Mouse (Mus musculus): ENCODE data around the gene Fev. TPM values are rescaled to one million over a fixed set of nuclear protein-coding genes. Genes with fewer than 3 reads are reported as not detected.

The Fev gene
- polyA plus RNA-seq, 1 experiment from 2014 or later: 0.24 TPM

- H3K9ac ChIP-seq: peak within 1 kb of the TSS; percentile 27
- H3K4me2 ChIP-seq (replicated peaks): peak within 1 kb of the TSS; percentile 99
- H3K4me1 ChIP-seq: peaks cover 41% of the 10 kb centered on the region
- no peak within 1 kb of the TSS for H3K27ac ChIP-seq (replicated peaks)
- H3K27me3 ChIP-seq: peaks cover 95% of the 10 kb centered on the region
- peak; percentile 88 for ATAC-seq (ENCODE audit: insufficient number of reproducible peaks, low FRiP score, low TSS enrichment, low read depth)
- 3% methylated on average over 39 of the region's 39 CpGs for WGBS
- H3K9me3 ChIP-seq (replicated peaks): no peaks in the 10 kb centered on the region
- H3K36me3 ChIP-seq: no peaks in the 10 kb centered on the region
- peak within 1 kb of the TSS; percentile 65 for H3K4me3 ChIP-seq (replicated peaks)
These were observed 30.7 kb downstream of the Fev start, which contains the start of gene Cdk5r2 for GRCm38 (mm10) chr1:74854306-74855056. Gene Cdk5r2, plus strand, starts transcription at chr1:74854934.

DNA sequence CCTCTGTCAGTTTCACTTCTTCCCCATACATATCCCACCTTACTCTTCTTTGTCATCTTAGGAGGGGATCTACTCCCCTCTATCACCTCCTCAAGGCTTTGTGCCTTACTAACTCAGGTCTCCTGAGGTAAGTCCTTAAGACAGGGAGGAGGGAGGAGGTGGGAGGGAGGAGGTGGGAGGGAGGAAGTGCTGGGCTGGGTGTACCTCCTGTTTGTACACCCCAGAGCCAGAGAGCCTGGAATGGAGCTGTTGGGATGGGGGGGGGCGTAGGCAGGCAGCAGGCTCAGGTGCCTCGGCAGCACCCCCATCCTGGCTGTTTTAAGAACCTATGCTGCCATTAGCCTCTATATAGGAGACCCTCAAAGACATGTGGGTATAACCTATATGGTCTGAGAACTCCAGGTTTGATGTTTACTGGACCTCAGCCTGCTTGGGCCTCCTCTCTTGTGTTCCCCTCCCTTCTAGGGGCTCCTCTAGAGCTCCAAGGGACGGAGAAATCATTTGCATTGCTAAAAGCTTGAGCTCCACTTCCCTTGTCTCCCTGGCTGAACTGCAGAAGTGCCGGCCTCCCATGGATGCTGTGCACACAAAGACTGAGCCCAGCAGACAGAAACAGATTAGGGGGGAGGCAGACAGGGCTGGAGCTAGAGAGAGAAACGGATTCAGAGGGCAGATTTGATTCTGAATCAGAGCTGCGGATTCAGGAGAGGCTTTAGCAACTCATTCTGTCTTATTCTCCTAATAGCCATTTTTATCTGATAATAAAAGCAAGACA lies 34.0 kb downstream of the Fev start:
- Histone ChIP-seq H3K27me3 (peaks cover 73% of the 10 kb centered on the region), H3K9ac (no peak overlapping the region), H3K27ac (replicated peaks) (no peak overlapping the region), H3K4me3 (replicated peaks) (no peak overlapping the region), H3K36me3 (no peaks in the 10 kb centered on the region), H3K4me2 (replicated peaks) (no peak overlapping the region), H3K9me3 (replicated peaks) (no peaks in the 10 kb centered on the region), H3K4me1 (peaks cover 19% of the 10 kb centered on the region)
- no peak for ATAC-seq (ENCODE audit: insufficient number of reproducible peaks, low FRiP score, low TSS enrichment, low read depth)
- WGBS: 9% methylated on average over 6 of the region's 6 CpGs

DNA sequence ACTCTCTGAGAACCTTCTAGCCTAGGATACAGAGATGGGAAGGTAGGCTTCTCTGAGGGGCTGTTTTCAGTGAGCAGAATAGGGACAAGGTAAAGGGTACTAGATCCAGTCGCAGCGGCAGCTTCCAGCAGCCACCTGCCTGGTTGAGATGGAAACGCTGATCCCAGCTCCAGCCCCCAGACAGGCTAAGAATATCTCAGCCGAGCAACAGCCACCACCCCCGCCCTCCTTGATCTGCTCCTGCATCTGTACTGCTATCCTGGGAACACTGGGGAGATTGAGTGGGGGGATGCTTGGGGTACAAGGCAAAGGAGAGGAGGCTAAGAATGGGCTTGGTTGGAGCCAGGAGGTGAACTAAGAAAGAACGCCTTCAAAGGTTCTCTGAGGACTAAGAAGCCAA lies 35.0 kb downstream of the Fev start:
- H3K4me3 ChIP-seq (replicated peaks): no peak overlapping the region
- H3K4me2 ChIP-seq (replicated peaks): no peak overlapping the region
- no peaks in the 10 kb centered on the region for H3K9me3 ChIP-seq (replicated peaks)
- peaks cover 63% of the 10 kb centered on the region for H3K27me3 ChIP-seq
- no peak overlapping the region for H3K9ac ChIP-seq
- 15% methylated on average over 6 of the region's 6 CpGs for WGBS
- H3K4me1 ChIP-seq: peaks cover 9% of the 10 kb centered on the region
- H3K27ac ChIP-seq (replicated peaks): no peak overlapping the region
- no peaks in the 10 kb centered on the region for H3K36me3 ChIP-seq
- ATAC-seq (ENCODE audit: insufficient number of reproducible peaks, low FRiP score, low TSS enrichment, low read depth): no peak

GRCm38 (mm10) chr1:74848946-74849345 lies 36.3 kb downstream of the Fev start:
- Histone ChIP-seq H3K4me1 (no peaks in the 10 kb centered on the region), H3K27me3 (peaks cover 53% of the 10 kb centered on the region), H3K4me3 (replicated peaks) (no peak overlapping the region), H3K27ac (replicated peaks) (no peak overlapping the region), H3K9me3 (replicated peaks) (no peaks in the 10 kb centered on the region), H3K36me3 (no peaks in the 10 kb centered on the region), H3K9ac (no peak overlapping the region), H3K4me2 (replicated peaks) (no peak overlapping the region)
- no peak for ATAC-seq (ENCODE audit: insufficient number of reproducible peaks, low FRiP score, low TSS enrichment, low read depth)
- WGBS: 53% methylated on average over 5 of the region's 5 CpGs

GRCm38 (mm10) chr1:74846341-74846740 lies 38.9 kb downstream of the Fev start:
- Histone ChIP-seq H3K4me1 (no peaks in the 10 kb centered on the region), H3K4me3 (replicated peaks) (no peak overlapping the region), H3K27ac (replicated peaks) (no peak overlapping the region), H3K9ac (no peak overlapping the region), H3K4me2 (replicated peaks) (no peak overlapping the region), H3K27me3 (peaks cover 30% of the 10 kb centered on the region), H3K9me3 (replicated peaks) (no peaks in the 10 kb centered on the region), H3K36me3 (no peaks in the 10 kb centered on the region)
- WGBS: 29% methylated on average over 9 of the region's 9 CpGs
- ATAC-seq (ENCODE audit: insufficient number of reproducible peaks, low FRiP score, low TSS enrichment, low read depth): no peak

GRCm38 (mm10) chr1:74843090-74843489 lies 42.1 kb downstream of the Fev start:
- H3K27ac ChIP-seq (replicated peaks): no peak overlapping the region
- H3K36me3 ChIP-seq: no peaks in the 10 kb centered on the region
- H3K27me3 ChIP-seq: no peaks in the 10 kb centered on the region; the same call in none of the 2 replicates
- ATAC-seq (ENCODE audit: insufficient number of reproducible peaks, low FRiP score, low TSS enrichment, low read depth): no peak
- no peak overlapping the region for H3K4me3 ChIP-seq (replicated peaks)
- no peaks in the 10 kb centered on the region for H3K9me3 ChIP-seq (replicated peaks)
- H3K9ac ChIP-seq: no peak overlapping the region
- WGBS: 76% methylated on average over 5 of the region's 5 CpGs
- no peak overlapping the region for H3K4me2 ChIP-seq (replicated peaks)
- H3K4me1 ChIP-seq: no peaks in the 10 kb centered on the region

- Histone ChIP-seq H3K9ac (no peak overlapping the region), H3K4me2 (replicated peaks) (no peak overlapping the region), H3K4me1 (no peaks in the 10 kb centered on the region), H3K9me3 (replicated peaks) (no peaks in the 10 kb centered on the region), H3K27me3 (peaks cover 4% of the 10 kb centered on the region; the same call in 1 of the 2 replicates), H3K4me3 (replicated peaks) (no peak overlapping the region), H3K27ac (replicated peaks) (no peak overlapping the region), H3K36me3 (no peaks in the 10 kb centered on the region)
- 76% methylated on average over 3 of the region's 3 CpGs for WGBS
- ATAC-seq (ENCODE audit: insufficient number of reproducible peaks, low FRiP score, low TSS enrichment, low read depth): no peak
These were observed 52.0 kb downstream of the Fev start for GRCm38 (mm10) chr1:74833255-74833654.

MicroRNAs within 50 kb of the gene (microRNA counts, 519-probe panel; counts per million panel counts)
- microRNA mmu-miR-375: 2,730 counts per million, percentile 64 among the panel's probes with 10 or more counts

Small RNA genes within 50 kb of the gene (microRNA-seq; reads per million reads assigned to microRNA genes)
- gene Mir375 (ENCODE audit: borderline number of aligned reads): 2,886 reads per million, percentile 85 among the genes with 10 or more reads in this experiment

Other genes with a start within 250 kb of the Fev start
- gene Ttll4, start 223.7 kb downstream of the Fev start, polyA plus RNA-seq (2015; fragmentation: Nextera tagmentation; extraction: Ambion mirVana): 11.5 and 12.2 TPM in 2 replicates
- gene Cyp27a1, start 171.8 kb downstream of the Fev start, polyA plus RNA-seq (2015; fragmentation: Nextera tagmentation; extraction: Ambion mirVana): 16.9 and 17.0 TPM in 2 replicates
- gene Prkag3, start 136.2 kb downstream of the Fev start, polyA plus RNA-seq (2015; fragmentation: Nextera tagmentation; extraction: Ambion mirVana): 5.7 and 7.5 TPM in 2 replicates
- gene Wnt6, start 113.5 kb downstream of the Fev start, polyA plus RNA-seq (2015; fragmentation: Nextera tagmentation; extraction: Ambion mirVana): 37.6 and 40.1 TPM in 2 replicates
- gene Wnt10a, start 93.9 kb downstream of the Fev start, polyA plus RNA-seq (2015; fragmentation: Nextera tagmentation; extraction: Ambion mirVana): 13.3 and 16.3 TPM in 2 replicates
- gene Cdk5r2, start 30.5 kb downstream of the Fev start, polyA plus RNA-seq (2015; fragmentation: Nextera tagmentation; extraction: Ambion mirVana): 0.12 and 0.13 TPM in 2 replicates
- gene Cryba2, start 7.7 kb upstream of the Fev start, polyA plus RNA-seq (2015; fragmentation: Nextera tagmentation; extraction: Ambion mirVana): 0.63 and 1.8 TPM in 2 replicates
- gene Cfap65, start 50.2 kb upstream of the Fev start, polyA plus RNA-seq (2015; fragmentation: Nextera tagmentation; extraction: Ambion mirVana): 2.2 and 4.1 TPM in 2 replicates
- gene Ihh, start 66.3 kb upstream of the Fev start, polyA plus RNA-seq (2015; fragmentation: Nextera tagmentation; extraction: Ambion mirVana): 1.6 and 1.7 TPM in 2 replicates
- gene Nhej1, start 239.8 kb upstream of the Fev start, polyA plus RNA-seq (2015; fragmentation: Nextera tagmentation; extraction: Ambion mirVana): 9.6 and 9.9 TPM in 2 replicates
- 0.32 and 0.37 TPM in 2 replicates for gene Slc23a3, start 248.5 kb upstream of the Fev start, polyA plus RNA-seq (2015; fragmentation: Nextera tagmentation; extraction: Ambion mirVana)